Mouse (Mus musculus): ENCODE measurements around the gene Pex6. TPM values are rescaled to one million over a fixed set of nuclear protein-coding genes. Genes with fewer than 3 reads are reported as not detected.
A peak's percentile ranks its signal among the peaks of the same experiment; 100 is the strongest.

Gene Pex6
- total and polyA plus RNA-seq, 2 experiments from 2014 or later = 6.5 to 22.2 TPM

DNA sequence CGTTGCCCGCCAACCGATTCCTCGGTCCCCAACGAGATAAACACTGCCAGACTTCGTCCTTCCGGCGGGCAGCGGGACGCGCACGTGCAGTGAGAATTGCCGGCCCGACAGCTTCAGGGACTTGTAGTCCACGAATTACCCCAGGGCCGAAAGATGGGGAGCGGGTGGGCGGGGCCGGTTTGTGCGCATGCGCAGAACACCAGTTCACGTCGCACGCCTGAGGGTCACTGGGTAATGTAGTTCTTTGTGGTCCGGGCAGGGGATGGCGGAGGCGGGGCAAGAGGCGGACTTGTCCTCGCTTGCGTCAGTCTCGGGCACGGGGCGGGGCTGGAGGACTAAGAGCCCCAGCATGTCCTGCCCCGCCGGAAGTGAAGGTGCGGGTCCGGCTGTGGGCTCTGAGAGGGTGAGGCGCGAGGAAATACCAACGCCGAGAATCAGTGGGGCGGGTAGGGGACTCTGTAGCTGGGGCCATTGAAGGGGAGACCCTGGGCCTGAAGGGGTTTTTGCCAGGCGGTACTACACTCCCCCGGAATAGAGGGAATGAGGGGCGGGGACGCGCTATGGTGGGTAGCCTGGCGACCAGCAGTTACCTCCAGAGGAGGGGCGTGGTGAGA, 30.4 kb upstream of the Pex6 start, which contains the start of gene Klhdc3:
Gene Klhdc3, minus strand, starts transcription at position 155 of the 614 bp plus-strand sequence.
- peak within 1 kb of the TSS; percentile 92 for H3K4me3 ChIP-seq (ENCODE audit: low read depth, low read length)
- H3K4me2 ChIP-seq (ENCODE audit: low read depth, low read length) = peak within 1 kb of the TSS; percentile 95
- peak within 1 kb of the TSS; percentile 69 for H3K9ac ChIP-seq (replicated peaks; ENCODE audit: low read depth, low read length)
- peak; percentile 96 for ATAC-seq (ENCODE audit: insufficient read depth, low read depth)
- no peaks in the 10 kb centered on the region for H3K9me3 ChIP-seq (replicated peaks; ENCODE audit: control insufficient read depth, low read length)
- peaks cover 14% of the 10 kb centered on the region for H3K4me1 ChIP-seq (ENCODE audit: control insufficient read depth, insufficient read depth)
- WGBS = under 1% methylated on average over 49 of the region's 49 CpGs
- no peaks in the 10 kb centered on the region for H3K27me3 ChIP-seq (ENCODE audit: control insufficient read depth, insufficient read depth, low read length)
- DNase-seq (ENCODE audit: low spot score) = peak; percentile 99
- H3K27ac ChIP-seq (ENCODE audit: low read depth) = peak within 1 kb of the TSS; percentile 87
- TF ChIP-seq EP300 (IDR thresholded peaks at IDR 0.05; ENCODE audit: low read depth) (peak; percentile 55; the same call in 1 of the 2 replicates), CTCF (IDR thresholded peaks at IDR 0.05; ENCODE audit: low read depth) (no peak)
- H3K36me3 ChIP-seq (replicated peaks; ENCODE audit: control insufficient read depth, insufficient read depth, low read length) = peaks cover 49% of the 10 kb centered on the region

GRCm38 (mm10) chr17:46681466-46682118, 29.7 kb upstream of the Pex6 start:
- TF ChIP-seq CTCF (IDR thresholded peaks at IDR 0.05; ENCODE audit: low read depth) (no peak), EP300 (IDR thresholded peaks at IDR 0.05; ENCODE audit: low read depth) (no peak)
- DNase-seq (ENCODE audit: low spot score) = no peak
- Histone ChIP-seq H3K36me3 (replicated peaks; ENCODE audit: control insufficient read depth, insufficient read depth, low read length) (peaks cover 49% of the 10 kb centered on the region), H3K27me3 (ENCODE audit: control insufficient read depth, insufficient read depth, low read length) (no peaks in the 10 kb centered on the region), H3K27ac (ENCODE audit: low read depth) (0 out of 2 replicates have a peak overlapping the region, but pooled peaks have one; percentile 47), H3K4me2 (ENCODE audit: low read depth, low read length) (peak overlapping the region; percentile 95), H3K9me3 (replicated peaks; ENCODE audit: control insufficient read depth, low read length) (no peaks in the 10 kb centered on the region), H3K4me3 (ENCODE audit: low read depth, low read length) (peak overlapping the region; percentile 92), H3K9ac (replicated peaks; ENCODE audit: low read depth, low read length) (peak overlapping the region; percentile 67), H3K4me1 (ENCODE audit: control insufficient read depth, insufficient read depth) (peaks cover 14% of the 10 kb centered on the region)
- ATAC-seq (ENCODE audit: insufficient read depth, low read depth) = no peak
- 22% methylated on average over 12 of the region's 12 CpGs for WGBS

GRCm38 (mm10) chr17:46682654-46683389, 28.4 kb upstream of the Pex6 start:
- no peak overlapping the region for H3K9ac ChIP-seq (replicated peaks; ENCODE audit: low read depth, low read length)
- ATAC-seq (ENCODE audit: insufficient read depth, low read depth) (no peak), DNase-seq (ENCODE audit: low spot score) (no peak)
- H3K36me3 ChIP-seq (replicated peaks; ENCODE audit: control insufficient read depth, insufficient read depth, low read length) = peaks cover 49% of the 10 kb centered on the region
- H3K4me1 ChIP-seq (ENCODE audit: control insufficient read depth, insufficient read depth) = peaks cover 14% of the 10 kb centered on the region
- 87% methylated on average over 16 of the region's 16 CpGs for WGBS
- no peaks in the 10 kb centered on the region for H3K9me3 ChIP-seq (replicated peaks; ENCODE audit: control insufficient read depth, low read length)
- TF ChIP-seq EP300 (IDR thresholded peaks at IDR 0.05; ENCODE audit: low read depth) = no peak
- H3K27me3 ChIP-seq (ENCODE audit: control insufficient read depth, insufficient read depth, low read length) = no peaks in the 10 kb centered on the region
- no peak overlapping the region for H3K27ac ChIP-seq (ENCODE audit: low read depth)
- H3K4me2 ChIP-seq (ENCODE audit: low read depth, low read length) = no peak overlapping the region
- H3K4me3 ChIP-seq (ENCODE audit: low read depth, low read length) = no peak overlapping the region

DNA sequence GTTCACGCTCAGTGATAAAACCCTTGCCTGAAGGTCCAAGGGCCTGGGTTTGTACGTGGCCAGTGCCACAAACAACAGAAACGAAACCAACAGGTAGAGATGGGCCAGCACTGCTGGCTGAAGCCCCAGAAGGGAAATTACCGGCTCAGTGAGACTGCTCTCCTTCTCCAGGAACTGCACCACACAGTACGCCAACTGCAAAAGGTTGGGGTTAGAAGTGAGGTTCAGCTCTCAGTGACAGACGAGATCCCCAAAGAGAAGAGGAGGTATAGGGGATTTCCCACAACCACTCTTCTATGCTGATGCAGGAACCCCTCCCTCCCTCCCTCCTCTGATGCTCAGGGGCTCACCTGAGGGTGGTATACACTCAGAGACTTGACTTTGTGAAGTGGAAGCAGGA, 25.4 kb upstream of the Pex6 start:
- Histone ChIP-seq H3K4me2 (ENCODE audit: low read depth, low read length) (no peak overlapping the region), H3K27ac (ENCODE audit: low read depth) (no peak overlapping the region), H3K9me3 (replicated peaks; ENCODE audit: control insufficient read depth, low read length) (no peaks in the 10 kb centered on the region), H3K9ac (replicated peaks; ENCODE audit: low read depth, low read length) (no peak overlapping the region), H3K4me3 (ENCODE audit: low read depth, low read length) (no peak overlapping the region), H3K4me1 (ENCODE audit: control insufficient read depth, insufficient read depth) (no peaks in the 10 kb centered on the region), H3K27me3 (ENCODE audit: control insufficient read depth, insufficient read depth, low read length) (no peaks in the 10 kb centered on the region), H3K36me3 (replicated peaks; ENCODE audit: control insufficient read depth, insufficient read depth, low read length) (peaks cover 52% of the 10 kb centered on the region)
- TF ChIP-seq CTCF (IDR thresholded peaks at IDR 0.05; ENCODE audit: low read depth) (no peak), EP300 (IDR thresholded peaks at IDR 0.05; ENCODE audit: low read depth) (no peak)
- WGBS = 85% methylated on average over 6 of the region's 6 CpGs
- no peak for DNase-seq (ENCODE audit: low spot score)
- ATAC-seq (ENCODE audit: insufficient read depth, low read depth) = no peak

DNA sequence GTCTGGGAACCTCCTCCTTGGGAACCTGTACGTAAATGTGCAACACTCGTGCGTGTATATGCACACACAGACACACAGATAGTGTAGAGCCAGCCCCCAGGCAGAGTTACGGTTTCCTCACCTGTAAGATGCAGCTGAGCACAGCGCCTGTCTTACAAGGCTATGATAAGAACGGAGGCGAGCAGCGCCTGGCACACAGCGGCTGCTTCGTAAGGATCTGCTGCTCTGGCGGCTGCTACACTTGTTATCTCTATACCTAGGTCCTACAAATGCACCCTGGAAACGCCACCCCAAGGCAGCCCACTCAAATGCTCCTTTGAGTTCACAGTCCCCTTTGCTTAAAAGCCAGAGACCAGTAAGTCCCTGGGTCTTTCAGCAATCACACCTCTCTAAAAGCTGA, 20.6 kb upstream of the Pex6 start:
- ATAC-seq (ENCODE audit: insufficient read depth, low read depth) (no peak), DNase-seq (ENCODE audit: low spot score) (no peak)
- no peaks in the 10 kb centered on the region for H3K9me3 ChIP-seq (replicated peaks; ENCODE audit: control insufficient read depth, low read length)
- no peaks in the 10 kb centered on the region for H3K4me1 ChIP-seq (ENCODE audit: control insufficient read depth, insufficient read depth)
- no peak overlapping the region for H3K9ac ChIP-seq (replicated peaks; ENCODE audit: low read depth, low read length)
- no peaks in the 10 kb centered on the region for H3K27me3 ChIP-seq (ENCODE audit: control insufficient read depth, insufficient read depth, low read length)
- 60% methylated on average over 12 of the region's 12 CpGs for WGBS
- no peak overlapping the region for H3K4me2 ChIP-seq (ENCODE audit: low read depth, low read length)
- peaks cover 24% of the 10 kb centered on the region for H3K36me3 ChIP-seq (replicated peaks; ENCODE audit: control insufficient read depth, insufficient read depth, low read length)
- no peak overlapping the region for H3K27ac ChIP-seq (ENCODE audit: low read depth)
- TF ChIP-seq CTCF (IDR thresholded peaks at IDR 0.05; ENCODE audit: low read depth) = no peak
- H3K4me3 ChIP-seq (ENCODE audit: low read depth, low read length) = no peak overlapping the region

Data from heart, postnatal 0 days (tissue).